Mouse (Mus musculus) liver, adult 2 months (tissue): Measurements from ENCODE around the gene Adgrv1.

ENCODE experiments used
- CTCF ChIP-seq: fragments of 200-500 bp; IDR thresholded peaks from 2 replicates; pipeline ENCODE4 v1.5.1; 2011; ENCODE audit warnings: low read depth, low read length, control low read depth
- POLR2A ChIP-seq: fragments of 200-500 bp; IDR thresholded peaks from 2 replicates; pipeline ENCODE4 v1.6.1; 2011; ENCODE audit warnings: low read length, control low read depth; ENCODE audit not compliant: insufficient read depth; ENCODE audit errors: extremely low read depth

GRCm38 (mm10) chr13:81223768-81224167, 409.2 kb downstream of the Adgrv1 start:
- no peak for TF ChIP-seq CTCF
- no peak for TF ChIP-seq POLR2A
